ENCODE assay signal across 8 mouse cellular contexts in the genomic region with DNA sequence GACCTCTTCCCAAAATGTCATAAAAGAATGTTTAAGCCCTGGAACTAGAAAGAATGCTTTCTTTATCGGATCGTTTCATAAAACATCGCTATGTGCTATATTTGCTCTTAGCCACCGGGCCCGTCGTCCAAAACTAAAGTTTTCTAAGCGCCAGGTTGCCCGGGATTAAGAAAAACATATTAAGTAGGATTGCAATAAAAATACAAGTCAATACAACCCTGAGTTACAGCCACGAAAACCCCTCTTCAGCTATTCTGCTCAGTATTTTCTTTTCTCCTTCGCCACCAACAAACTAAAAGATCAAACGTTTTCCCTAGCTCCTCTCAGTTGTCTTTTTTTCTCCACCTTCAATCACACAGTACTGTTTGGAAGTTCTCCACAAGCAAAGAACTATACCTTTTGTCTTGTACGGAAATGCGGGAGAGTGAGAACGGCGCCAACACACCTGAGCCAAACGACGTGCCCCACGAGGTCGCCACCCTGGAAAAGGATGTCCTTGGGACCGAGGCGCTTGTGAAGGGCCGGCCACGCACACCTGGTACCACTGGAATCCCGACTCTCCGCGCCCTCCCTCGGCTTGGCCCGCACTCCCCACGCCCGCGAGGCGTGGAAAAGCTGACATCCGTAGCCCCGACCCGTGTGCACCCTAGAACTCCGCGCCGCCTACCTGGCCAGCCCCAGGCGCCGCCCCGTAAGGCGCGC. TPM values are rescaled to one million over a fixed set of nuclear protein-coding genes. Genes with fewer than 3 reads are reported as not detected.
DNase-seq lines count a peak whose midpoint lies in the region; TF ChIP-seq lines count a peak whose summit lies in the region.

No protein-coding gene starts in this region.

- H3K4me3 ChIP-seq in thymus, adult 2 months (ENCODE audit: control insufficient read depth, insufficient read depth, low read length), result 0 out of 2 replicates have a peak overlapping the region, but pooled peaks have one; percentile 8
- H3K4me3 ChIP-seq in heart, embryonic 10.5 days, result peak overlapping the region; percentile 83

- no peak for DNase-seq in thymus, adult 2 months
- DNase-seq in thymus, postnatal 10 days (ENCODE audit: low spot score in 2 of 2), result no peak
- DNase-seq in heart, embryonic 10.5 days (ENCODE audit: low spot score), result no peak
- DNase-seq in kidney, postnatal 10 days, result peak; percentile 65
- DNase-seq in lung, postnatal 4 days, result peak; percentile 35 to 52
- DNase-seq in T-cell, adult 2 months (ENCODE audit: low spot score), result no peak
- no peak for DNase-seq in left cerebral cortex, postnatal 10 days (ENCODE audit: extremely low spot score in 1 of 2, low spot score in 2 of 2)
- no peak for DNase-seq in cerebellum, adult 8-10 months

- no peaks in the 10 kb centered on the region for H3K9me3 ChIP-seq in heart, embryonic 10.5 days

- no peak for TF ChIP-seq CTCF in thymus, adult 2 months (IDR thresholded peaks at IDR 0.05; ENCODE audit: borderline replicate concordance, control insufficient read depth, extremely low read depth, insufficient read depth, low read length, poor library complexity)

- peaks cover 14% of the 10 kb centered on the region for H3K27me3 ChIP-seq in thymus, adult 2 months (ENCODE audit: control insufficient read depth, insufficient read depth, low read length)
- peaks cover 93% of the 10 kb centered on the region for H3K27me3 ChIP-seq in heart, embryonic 10.5 days (ENCODE audit: insufficient read depth, poor library complexity, severe bottlenecking)

- no peaks in the 10 kb centered on the region for H3K36me3 ChIP-seq in thymus, adult 2 months (ENCODE audit: control insufficient read depth, insufficient read depth, low read length)
- no peaks in the 10 kb centered on the region for H3K36me3 ChIP-seq in heart, embryonic 10.5 days

- intact Hi-C loops in left cerebral cortex, postnatal 10 days (cut with DNase I), result no loop called here

- H3K27ac ChIP-seq in thymus, adult 2 months (ENCODE audit: control insufficient read depth, insufficient read depth, low read length), result no peak overlapping the region
- peak overlapping the region; percentile 73; the same call in 1 of the 2 replicates for H3K27ac ChIP-seq in heart, embryonic 10.5 days

- H3K4me1 ChIP-seq in thymus, adult 2 months (replicated peaks; ENCODE audit: control insufficient read depth, insufficient read depth, low read length), result no peaks in the 10 kb centered on the region
- H3K4me1 ChIP-seq in heart, embryonic 10.5 days, result peaks cover 19% of the 10 kb centered on the region

- no peak for TF ChIP-seq POLR2A in thymus, adult 2 months (IDR thresholded peaks at IDR 0.05; ENCODE audit: control insufficient read depth, extremely low read depth, insufficient read depth, low read length, poor library complexity)

- WGBS in thymus, adult 2 months, result 5% methylated on average over 42 of the region's 43 CpGs
- under 1% methylated on average over 43 of the region's 43 CpGs for WGBS in heart, embryonic 10.5 days

RNA-seq across cellular contexts. Expression of gene Stox2, which starts 34.0 kb away (rescaled TPM):
- polyA plus RNA-seq in thymus, adult 2 months (2012; rRNA removed), result 0.85 and 1.1 TPM in 2 replicates
- 7.5 and 9.2 TPM in 2 replicates for polyA plus RNA-seq in heart, embryonic 10.5 days (2016; fragmentation: Nextera tagmentation; extraction: Ambion mirVana)
- 10 to 100 TPM; 85.0 to 89.4 TPM for total RNA-seq in left cerebral cortex, postnatal 10 days (2021)

Comparison
In these comparisons a context has a peak if more than half of its experiments do, and no peak if none do; other contexts are left out.
1. DNase-seq: peak in kidney, postnatal 10 days (single experiment) and lung, postnatal 4 days (2 of 2); none in thymus, adult 2 months (single experiment), thymus, postnatal 10 days (0 of 2), heart, embryonic 10.5 days (single experiment), T-cell, adult 2 months (single experiment), left cerebral cortex, postnatal 10 days (0 of 2) and cerebellum, adult 8-10 months (single experiment).